Mouse (Mus musculus): ENCODE measurements around the gene 2300002M23Rik. TPM values are rescaled to one million over a fixed set of nuclear protein-coding genes. Genes with fewer than 3 reads are reported as not detected.
A peak's percentile ranks its signal among the peaks of the same experiment; 100 is the strongest.

2300002M23Rik gene
- polyA plus RNA-seq (2014; fragmentation: Nextera tagmentation; extraction: Ambion mirVana) = not detected in 2 replicates

GRCm38 (mm10) chr17:35567150-35567549, at the start of gene 2300002M23Rik:
Gene 2300002M23Rik (plus strand): TSS chr17:35567450.
- no peaks in the 10 kb centered on the region for H3K9me3 ChIP-seq (ENCODE audit: control insufficient read depth, low read length)
- peaks cover 11% of the 10 kb centered on the region for H3K27me3 ChIP-seq (ENCODE audit: control insufficient read depth, insufficient read depth, low read length)
- H3K4me2 ChIP-seq = no peak within 1 kb of the TSS
- 55% methylated on average over 3 of the region's 3 CpGs for WGBS
- peaks cover 6% of the 10 kb centered on the region; the same call in 1 of the 2 replicates for H3K4me1 ChIP-seq (ENCODE audit: control insufficient read depth, insufficient read depth, low read length)
- H3K9ac ChIP-seq (ENCODE audit: low read length) = no peak within 1 kb of the TSS
- ATAC-seq (ENCODE audit: low FRiP score) = no peak
- no peak for DNase-seq (ENCODE audit: low spot score, missing footprints)
- H3K27ac ChIP-seq (ENCODE audit: low read depth, low read length) = no peak within 1 kb of the TSS
- H3K4me3 ChIP-seq (ENCODE audit: low read depth, low read length) = no peak within 1 kb of the TSS
- no peaks in the 10 kb centered on the region for H3K36me3 ChIP-seq (ENCODE audit: control insufficient read depth, insufficient read depth, low read length)

GRCm38 (mm10) chr17:35517526-35517925, 49.7 kb upstream of the 2300002M23Rik start:
- Histone ChIP-seq H3K27ac (ENCODE audit: low read depth, low read length) (no peak overlapping the region), H3K9me3 (ENCODE audit: control insufficient read depth, low read length) (no peaks in the 10 kb centered on the region), H3K4me3 (ENCODE audit: low read depth, low read length) (peak overlapping the region; percentile 54), H3K4me1 (ENCODE audit: control insufficient read depth, insufficient read depth, low read length) (peaks cover 23% of the 10 kb centered on the region), H3K9ac (ENCODE audit: low read length) (peak overlapping the region; percentile 69), H3K4me2 (peak overlapping the region; percentile 78), H3K27me3 (ENCODE audit: control insufficient read depth, insufficient read depth, low read length) (no peaks in the 10 kb centered on the region), H3K36me3 (ENCODE audit: control insufficient read depth, insufficient read depth, low read length) (0 out of 2 replicates have a peak, but pooled peaks cover 2% of the 10 kb centered on the region)
- DNase-seq (ENCODE audit: low spot score, missing footprints) = no peak
- ATAC-seq (ENCODE audit: low FRiP score) = no peak
- 12% methylated on average over 12 of the region's 12 CpGs for WGBS

- H3K27ac ChIP-seq (ENCODE audit: low read depth, low read length) = no peak overlapping the region
- no peaks in the 10 kb centered on the region for H3K9me3 ChIP-seq (ENCODE audit: control insufficient read depth, low read length)
- no peaks in the 10 kb centered on the region for H3K4me1 ChIP-seq (ENCODE audit: control insufficient read depth, insufficient read depth, low read length)
- peaks cover 8% of the 10 kb centered on the region; the same call in 1 of the 2 replicates for H3K36me3 ChIP-seq (ENCODE audit: control insufficient read depth, insufficient read depth, low read length)
- 89% methylated on average over 9 of the region's 9 CpGs for WGBS
- H3K4me3 ChIP-seq (ENCODE audit: low read depth, low read length) = no peak overlapping the region
- DNase-seq (ENCODE audit: low spot score, missing footprints) (peak; percentile 49), ATAC-seq (ENCODE audit: low FRiP score) (no peak)
- H3K27me3 ChIP-seq (ENCODE audit: control insufficient read depth, insufficient read depth, low read length) = no peaks in the 10 kb centered on the region
- no peak overlapping the region for H3K9ac ChIP-seq (ENCODE audit: low read length)
- no peak overlapping the region for H3K4me2 ChIP-seq
These were observed 42.9 kb upstream of the 2300002M23Rik start for GRCm38 (mm10) chr17:35524354-35524753.

GRCm38 (mm10) chr17:35526644-35527043, 40.6 kb upstream of the 2300002M23Rik start:
- H3K4me3 ChIP-seq (ENCODE audit: low read depth, low read length) = no peak overlapping the region
- H3K9me3 ChIP-seq (ENCODE audit: control insufficient read depth, low read length) = no peaks in the 10 kb centered on the region
- H3K4me2 ChIP-seq = no peak overlapping the region
- no peaks in the 10 kb centered on the region for H3K27me3 ChIP-seq (ENCODE audit: control insufficient read depth, insufficient read depth, low read length)
- H3K36me3 ChIP-seq (ENCODE audit: control insufficient read depth, insufficient read depth, low read length) = peaks cover 8% of the 10 kb centered on the region; the same call in 1 of the 2 replicates
- 81% methylated on average over 8 of the region's 8 CpGs for WGBS
- no peak overlapping the region for H3K9ac ChIP-seq (ENCODE audit: low read length)
- no peak for ATAC-seq (ENCODE audit: low FRiP score)
- no peak overlapping the region for H3K27ac ChIP-seq (ENCODE audit: low read depth, low read length)
- peak; percentile 60 for DNase-seq (ENCODE audit: low spot score, missing footprints)
- no peaks in the 10 kb centered on the region for H3K4me1 ChIP-seq (ENCODE audit: control insufficient read depth, insufficient read depth, low read length)

- Histone ChIP-seq H3K4me1 (ENCODE audit: control insufficient read depth, insufficient read depth, low read length) (no peaks in the 10 kb centered on the region), H3K27me3 (ENCODE audit: control insufficient read depth, insufficient read depth, low read length) (no peaks in the 10 kb centered on the region), H3K4me3 (ENCODE audit: low read depth, low read length) (no peak overlapping the region), H3K9ac (ENCODE audit: low read length) (no peak overlapping the region), H3K36me3 (ENCODE audit: control insufficient read depth, insufficient read depth, low read length) (peaks cover 4% of the 10 kb centered on the region; the same call in 1 of the 2 replicates), H3K4me2 (no peak overlapping the region), H3K9me3 (ENCODE audit: control insufficient read depth, low read length) (no peaks in the 10 kb centered on the region), H3K27ac (ENCODE audit: low read depth, low read length) (no peak overlapping the region)
- 14% methylated on average over 3 of the region's 3 CpGs for WGBS
- no peak for ATAC-seq (ENCODE audit: low FRiP score)
- DNase-seq (ENCODE audit: low spot score, missing footprints) = peak; percentile 84
These were observed 34.9 kb upstream of the 2300002M23Rik start for GRCm38 (mm10) chr17:35532360-35532759.

- no peaks in the 10 kb centered on the region for H3K4me1 ChIP-seq (ENCODE audit: control insufficient read depth, insufficient read depth, low read length)
- peaks cover 4% of the 10 kb centered on the region; the same call in 1 of the 2 replicates for H3K36me3 ChIP-seq (ENCODE audit: control insufficient read depth, insufficient read depth, low read length)
- H3K27me3 ChIP-seq (ENCODE audit: control insufficient read depth, insufficient read depth, low read length) = no peaks in the 10 kb centered on the region
- no peak within 1 kb of the TSS for H3K4me2 ChIP-seq
- no peak within 1 kb of the TSS for H3K9ac ChIP-seq (ENCODE audit: low read length)
- ATAC-seq (ENCODE audit: low FRiP score) (no peak), DNase-seq (ENCODE audit: low spot score, missing footprints) (no peak)
- H3K4me3 ChIP-seq (ENCODE audit: low read depth, low read length) = no peak within 1 kb of the TSS
- H3K9me3 ChIP-seq (ENCODE audit: control insufficient read depth, low read length) = no peaks in the 10 kb centered on the region
- H3K27ac ChIP-seq (ENCODE audit: low read depth, low read length) = no peak within 1 kb of the TSS
- 48% methylated on average over 7 of the region's 7 CpGs for WGBS
These were observed 34.3 kb upstream of the 2300002M23Rik start, which contains the start of gene Psors1c2 for GRCm38 (mm10) chr17:35532901-35533300. Gene Psors1c2 (plus strand): TSS chr17:35533201.

GRCm38 (mm10) chr17:35534343-35534742, 32.9 kb upstream of the 2300002M23Rik start:
- Histone ChIP-seq H3K27ac (ENCODE audit: low read depth, low read length) (no peak overlapping the region), H3K4me3 (ENCODE audit: low read depth, low read length) (no peak overlapping the region), H3K27me3 (ENCODE audit: control insufficient read depth, insufficient read depth, low read length) (no peaks in the 10 kb centered on the region), H3K4me2 (no peak overlapping the region), H3K4me1 (ENCODE audit: control insufficient read depth, insufficient read depth, low read length) (no peaks in the 10 kb centered on the region), H3K9ac (ENCODE audit: low read length) (no peak overlapping the region), H3K36me3 (ENCODE audit: control insufficient read depth, insufficient read depth, low read length) (no peaks in the 10 kb centered on the region), H3K9me3 (ENCODE audit: control insufficient read depth, low read length) (no peaks in the 10 kb centered on the region)
- 20% methylated on average over 6 of the region's 6 CpGs for WGBS
- peak; percentile 66; the same call in 1 of the 2 replicates for ATAC-seq (ENCODE audit: low FRiP score)
- peak; percentile 96 for DNase-seq (ENCODE audit: low spot score, missing footprints)

GRCm38 (mm10) chr17:35537421-35537820, 29.8 kb upstream of the 2300002M23Rik start:
- peak; percentile 73 for DNase-seq (ENCODE audit: low spot score, missing footprints)
- Histone ChIP-seq H3K27ac (ENCODE audit: low read depth, low read length) (no peak overlapping the region), H3K27me3 (ENCODE audit: control insufficient read depth, insufficient read depth, low read length) (no peaks in the 10 kb centered on the region), H3K4me3 (ENCODE audit: low read depth, low read length) (no peak overlapping the region), H3K9me3 (ENCODE audit: control insufficient read depth, low read length) (no peaks in the 10 kb centered on the region), H3K9ac (ENCODE audit: low read length) (no peak overlapping the region), H3K4me2 (no peak overlapping the region), H3K4me1 (ENCODE audit: control insufficient read depth, insufficient read depth, low read length) (no peaks in the 10 kb centered on the region), H3K36me3 (ENCODE audit: control insufficient read depth, insufficient read depth, low read length) (no peaks in the 10 kb centered on the region)
- no peak for ATAC-seq (ENCODE audit: low FRiP score)
- 86% methylated on average over 4 of the region's 4 CpGs for WGBS

- Histone ChIP-seq H3K4me3 (ENCODE audit: low read depth, low read length) (no peak overlapping the region), H3K4me2 (no peak overlapping the region), H3K4me1 (ENCODE audit: control insufficient read depth, insufficient read depth, low read length) (peaks cover 5% of the 10 kb centered on the region; the same call in 1 of the 2 replicates), H3K27ac (ENCODE audit: low read depth, low read length) (no peak overlapping the region), H3K36me3 (ENCODE audit: control insufficient read depth, insufficient read depth, low read length) (no peaks in the 10 kb centered on the region), H3K9me3 (ENCODE audit: control insufficient read depth, low read length) (no peaks in the 10 kb centered on the region), H3K9ac (ENCODE audit: low read length) (no peak overlapping the region), H3K27me3 (ENCODE audit: control insufficient read depth, insufficient read depth, low read length) (no peaks in the 10 kb centered on the region)
- peak; percentile 67 for DNase-seq (ENCODE audit: low spot score, missing footprints)
- WGBS = 92% methylated on average over 1 of the region's 1 CpGs
- no peak for ATAC-seq (ENCODE audit: low FRiP score)
These were observed 28.8 kb upstream of the 2300002M23Rik start for GRCm38 (mm10) chr17:35538476-35538875.
